Mouse (Mus musculus) erythroblast, embryonic 14.5 days (primary cell): ENCODE measurements around the gene Klhl29. TPM values are rescaled to one million over a fixed set of nuclear protein-coding genes. Genes with fewer than 3 reads are reported as not detected.

Experiments used
- H3K27me3 ChIP-seq: 2 replicates; pipeline ENCODE4 v1.6.1; 2012; ENCODE audit warnings: inconsistent platforms; ENCODE audit not compliant: control insufficient read depth
- H3K36me3 ChIP-seq: 2 replicates; pipeline ENCODE4 v1.6.1; 2012; ENCODE audit warnings: mild to moderate bottlenecking, inconsistent platforms; ENCODE audit not compliant: control insufficient read depth
- H3K4me1 ChIP-seq: 2 replicates; pipeline ENCODE4 v1.6.1; 2012; ENCODE audit warnings: inconsistent platforms; ENCODE audit not compliant: control insufficient read depth
- H3K4me3 ChIP-seq: replicated peaks from 2 replicates; pipeline ENCODE3; 2012; ENCODE audit warnings: moderate library complexity, mild to moderate bottlenecking, inconsistent platforms
- H3K9me3 ChIP-seq: 2 replicates; pipeline ENCODE4 v1.6.1; 2012; ENCODE audit warnings: low read length, inconsistent platforms, mixed read lengths; ENCODE audit not compliant: control insufficient read depth
- GATA1 ChIP-seq: IDR thresholded peaks from 2 replicates; pipeline ENCODE4 v1.6.1; 2012; ENCODE audit warnings: low read length, inconsistent platforms, mixed read lengths
- TAL1 ChIP-seq: IDR thresholded peaks from 3 replicates; pipeline ENCODE4 v1.6.1; 2012; ENCODE audit warnings: low read length, inconsistent platforms, mixed read lengths
- polyA plus RNA-seq: library from polyadenylated mRNA; stranded (reverse); fragments of >175 nt; gene quantifications from 2 replicates; pipeline ENCODE4 v1.2.3, GENCODE M21; 2012

The Klhl29 gene
- polyA plus RNA-seq, 1 experiment, result not detected

- no peaks in the 10 kb centered on the region for H3K27me3 ChIP-seq
- no peaks in the 10 kb centered on the region for H3K4me1 ChIP-seq
- no peaks in the 10 kb centered on the region for H3K9me3 ChIP-seq
- no peak for TF ChIP-seq TAL1
- no peak for TF ChIP-seq GATA1
- no peaks in the 10 kb centered on the region for H3K36me3 ChIP-seq
- H3K4me3 ChIP-seq, result no peak overlapping the region
Observed at GRCm38 (mm10) chr12:5268188-5268612, 107.3 kb downstream of the Klhl29 start.

- H3K4me1 ChIP-seq, result no peaks in the 10 kb centered on the region
- H3K36me3 ChIP-seq, result no peaks in the 10 kb centered on the region
- H3K9me3 ChIP-seq, result no peaks in the 10 kb centered on the region
- TF ChIP-seq GATA1, result no peak
- no peak for TF ChIP-seq TAL1
- no peak overlapping the region for H3K4me3 ChIP-seq
- no peaks in the 10 kb centered on the region for H3K27me3 ChIP-seq
Observed at GRCm38 (mm10) chr12:5267271-5268187, 108.0 kb downstream of the Klhl29 start.

- H3K4me1 ChIP-seq, result no peaks in the 10 kb centered on the region
- no peak overlapping the region for H3K4me3 ChIP-seq
- no peaks in the 10 kb centered on the region for H3K36me3 ChIP-seq
- H3K27me3 ChIP-seq, result no peaks in the 10 kb centered on the region
- no peaks in the 10 kb centered on the region for H3K9me3 ChIP-seq
- no peak for TF ChIP-seq GATA1
- no peak for TF ChIP-seq TAL1
Observed at GRCm38 (mm10) chr12:5266773-5267172, 108.7 kb downstream of the Klhl29 start.

- H3K27me3 ChIP-seq, result no peaks in the 10 kb centered on the region
Observed at GRCm38 (mm10) chr12:5261476-5261875, 114.0 kb downstream of the Klhl29 start.

GRCm38 (mm10) chr12:5258779-5259178 lies 116.7 kb downstream of the Klhl29 start:
- no peak for TF ChIP-seq TAL1
- TF ChIP-seq GATA1, result no peak
- Histone ChIP-seq H3K36me3 (no peaks in the 10 kb centered on the region), H3K27me3 (no peaks in the 10 kb centered on the region), H3K9me3 (no peaks in the 10 kb centered on the region), H3K4me3 (no peak overlapping the region), H3K4me1 (no peaks in the 10 kb centered on the region)

More at GRCm38 (mm10) chr12:5261476-5261875, 114.0 kb downstream of the Klhl29 start:
- no peak for TF ChIP-seq GATA1
- Histone ChIP-seq H3K9me3 (no peaks in the 10 kb centered on the region), H3K4me1 (no peaks in the 10 kb centered on the region), H3K4me3 (no peak overlapping the region), H3K36me3 (no peaks in the 10 kb centered on the region)

- H3K4me1 ChIP-seq, result no peaks in the 10 kb centered on the region
Observed at GRCm38 (mm10) chr12:5257174-5257573, 118.3 kb downstream of the Klhl29 start.

GRCm38 (mm10) chr12:5255079-5255478 lies 120.4 kb downstream of the Klhl29 start:
- Histone ChIP-seq H3K27me3 (no peaks in the 10 kb centered on the region), H3K4me1 (no peaks in the 10 kb centered on the region), H3K4me3 (no peak overlapping the region), H3K36me3 (no peaks in the 10 kb centered on the region), H3K9me3 (no peaks in the 10 kb centered on the region)
- TF ChIP-seq TAL1, result no peak
- no peak for TF ChIP-seq GATA1

More at GRCm38 (mm10) chr12:5257174-5257573, 118.3 kb downstream of the Klhl29 start:
- TF ChIP-seq GATA1 (no peak), TAL1 (no peak)
- no peaks in the 10 kb centered on the region for H3K9me3 ChIP-seq
- H3K4me3 ChIP-seq, result no peak overlapping the region
- no peaks in the 10 kb centered on the region for H3K36me3 ChIP-seq
- no peaks in the 10 kb centered on the region for H3K27me3 ChIP-seq

GRCm38 (mm10) chr12:5254246-5254982 lies 121.1 kb downstream of the Klhl29 start:
- Histone ChIP-seq H3K4me1 (no peaks in the 10 kb centered on the region), H3K36me3 (no peaks in the 10 kb centered on the region), H3K27me3 (no peaks in the 10 kb centered on the region), H3K4me3 (no peak overlapping the region), H3K9me3 (no peaks in the 10 kb centered on the region)
- TF ChIP-seq GATA1 (no peak), TAL1 (no peak)
